Mouse (Mus musculus) C2C12 (cell line): Measurements from ENCODE around the gene Gm37240.

ENCODE experiments used
- CEBPB ChIP-seq: IDR thresholded peaks from one replicate; pipeline ENCODE4 v1.6.1; 2011; ENCODE audit warnings: low read depth, mild to moderate bottlenecking, control low read depth, moderate library complexity
- CTCF ChIP-seq: IDR thresholded peaks from one replicate; pipeline ENCODE4 v1.5.1; 2011; ENCODE audit not compliant: control insufficient read depth, insufficient read depth, insufficient read length
- FOSL1 ChIP-seq: IDR thresholded peaks from one replicate; pipeline ENCODE4 v1.8.0; 2011; ENCODE audit warnings: mild to moderate bottlenecking, low read length; ENCODE audit not compliant: poor library complexity, insufficient read depth, severe bottlenecking
- USF1 ChIP-seq: IDR thresholded peaks from one replicate; pipeline ENCODE4 v1.6.1; 2011; ENCODE audit warnings: low read depth, mild to moderate bottlenecking, control low read depth, moderate library complexity

DNA sequence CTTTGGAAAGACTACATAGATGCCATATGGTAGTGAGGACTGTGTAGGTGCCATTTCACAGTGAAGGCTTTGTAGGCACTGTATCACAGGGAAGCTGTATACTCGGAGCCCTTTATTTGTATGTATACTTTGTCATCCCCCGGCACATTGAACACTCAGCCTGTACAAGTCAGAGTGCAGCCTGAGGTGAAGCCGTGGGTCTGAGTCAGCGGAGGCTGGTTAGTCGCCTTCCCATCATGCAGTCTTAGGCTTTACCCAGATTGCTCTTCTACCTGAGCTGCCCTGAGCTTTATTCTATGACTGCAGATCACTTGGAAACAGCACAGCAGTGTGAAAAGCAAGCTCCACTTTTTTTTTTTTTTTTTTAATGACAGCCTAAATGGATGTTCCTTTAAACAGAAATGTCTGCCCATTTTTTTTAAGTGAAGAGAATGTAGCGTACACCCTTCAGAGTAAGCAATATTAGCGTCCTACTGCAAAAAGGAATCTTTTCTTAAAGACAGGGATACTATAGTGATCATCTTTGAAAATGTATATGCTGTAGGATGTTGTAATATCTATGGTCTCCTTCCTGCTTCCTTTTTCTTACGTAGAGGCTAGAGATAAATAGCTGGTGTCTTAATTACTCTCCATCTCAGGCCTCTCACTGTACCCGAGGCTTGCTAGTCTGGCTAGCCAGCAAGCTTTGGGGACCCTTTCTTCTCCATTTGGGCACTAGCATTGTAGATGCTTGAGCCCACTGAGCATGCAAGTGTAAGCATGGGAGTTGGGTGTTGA lies 969.2 kb downstream of the Gm37240 start:
- TF ChIP-seq CTCF (no peak), CEBPB (no peak), FOSL1 (no peak), USF1 (no peak)
